Mouse (Mus musculus): Measurements from ENCODE around the gene Sepsecs. TPM values are rescaled to one million over a fixed set of nuclear protein-coding genes. Genes with fewer than 3 reads are reported as not detected.

The Sepsecs gene
- polyA plus RNA-seq, 1 experiment from 2014 or later, result 8.4 TPM

Other genes with a start within 250 kb of the Sepsecs start
- gene Ccdc149, start 198.2 kb downstream of the Sepsecs start, polyA plus RNA-seq (2015; fragmentation: Nextera tagmentation; extraction: Ambion mirVana), result 1.8 and 2.2 TPM in 2 replicates
- gene Lgi2, start 103.2 kb downstream of the Sepsecs start, polyA plus RNA-seq (2015; fragmentation: Nextera tagmentation; extraction: Ambion mirVana), result 2.4 and 2.8 TPM in 2 replicates
- 17.2 and 18.1 TPM in 2 replicates for gene Pi4k2b, start 71.9 kb upstream of the Sepsecs start, polyA plus RNA-seq (2015; fragmentation: Nextera tagmentation; extraction: Ambion mirVana)
- gene Zcchc4, start 105.7 kb upstream of the Sepsecs start, polyA plus RNA-seq (2015; fragmentation: Nextera tagmentation; extraction: Ambion mirVana), result 21.6 and 22.0 TPM in 2 replicates
- 128 TPM in 2 replicates for gene Anapc4, start 164.3 kb upstream of the Sepsecs start, polyA plus RNA-seq (2015; fragmentation: Nextera tagmentation; extraction: Ambion mirVana)

All from limb, embryonic 13.5 days (tissue).